Mouse (Mus musculus): ENCODE measurements around the gene Fstl4. TPM values are rescaled to one million over a fixed set of nuclear protein-coding genes. Genes with fewer than 3 reads are reported as not detected.
"Not testable (repeated sequence)": the region's sequence is repeated elsewhere in the genome, so short reads cannot be mapped to it uniquely, and the experiment has no call there.

The Fstl4 gene
- total RNA-seq, 1 experiment from 2014 or later, result not detected

DNA sequence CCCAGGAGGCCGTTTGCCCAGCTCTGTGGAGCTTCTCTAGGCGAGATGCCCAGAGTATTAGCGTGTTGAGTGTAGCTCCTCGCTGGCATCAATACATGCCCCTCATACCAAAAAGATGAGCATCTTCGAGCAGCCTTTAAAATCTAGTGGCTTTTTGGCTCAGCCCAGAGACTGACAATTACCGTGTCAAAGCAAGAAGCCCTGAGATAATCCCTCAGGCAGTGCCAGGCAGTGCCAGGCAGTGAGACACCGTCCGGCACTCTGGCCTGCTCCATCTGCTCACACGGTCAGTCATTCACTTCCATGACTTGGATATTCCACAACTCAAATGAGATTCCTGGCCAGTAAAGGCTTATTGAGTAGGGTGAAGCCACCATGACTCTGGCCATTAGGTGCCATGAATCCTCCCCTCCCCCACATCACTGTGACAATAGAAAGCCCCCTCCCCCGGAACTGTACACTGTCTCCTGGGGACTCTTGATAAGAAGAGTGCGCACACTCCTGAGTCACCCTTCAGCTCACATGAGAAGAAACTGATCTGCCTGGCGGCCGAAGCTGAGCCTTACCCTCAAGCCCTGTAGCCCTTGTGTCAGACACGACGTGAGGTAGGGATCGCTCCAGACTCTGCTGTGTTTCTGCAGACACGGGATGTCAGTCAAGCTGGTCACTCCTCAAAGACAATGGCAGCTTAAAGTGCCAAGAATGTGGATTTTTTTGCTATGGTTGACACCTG lies 293.6 kb downstream of the Fstl4 start:
- ATAC-seq (replicated peaks; ENCODE audit: insufficient number of reproducible peaks, low FRiP score, low TSS enrichment, poor library complexity, severe bottlenecking), result no peak

DNA sequence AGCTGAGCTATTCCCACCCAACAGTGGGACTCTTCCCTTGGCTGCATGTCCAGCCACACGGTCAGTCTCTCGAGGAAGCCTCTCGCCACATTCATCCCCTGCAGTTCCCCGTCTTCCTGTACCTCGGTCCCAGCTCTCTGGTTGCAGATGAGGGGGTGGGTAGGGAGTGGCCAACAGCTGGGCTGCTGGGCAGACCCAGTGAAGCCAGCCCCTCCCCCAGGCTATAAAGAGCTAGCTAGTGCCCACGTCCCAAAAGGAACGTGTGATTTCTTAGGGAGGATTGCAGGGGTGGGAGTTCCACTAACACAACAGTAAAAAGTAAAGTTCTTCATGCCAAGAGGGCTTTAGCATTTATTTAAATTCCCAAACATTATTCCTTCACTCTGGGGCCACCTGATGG lies 294.1 kb downstream of the Fstl4 start:
- no peak for ATAC-seq (replicated peaks; ENCODE audit: insufficient number of reproducible peaks, low FRiP score, low TSS enrichment, poor library complexity, severe bottlenecking)

DNA sequence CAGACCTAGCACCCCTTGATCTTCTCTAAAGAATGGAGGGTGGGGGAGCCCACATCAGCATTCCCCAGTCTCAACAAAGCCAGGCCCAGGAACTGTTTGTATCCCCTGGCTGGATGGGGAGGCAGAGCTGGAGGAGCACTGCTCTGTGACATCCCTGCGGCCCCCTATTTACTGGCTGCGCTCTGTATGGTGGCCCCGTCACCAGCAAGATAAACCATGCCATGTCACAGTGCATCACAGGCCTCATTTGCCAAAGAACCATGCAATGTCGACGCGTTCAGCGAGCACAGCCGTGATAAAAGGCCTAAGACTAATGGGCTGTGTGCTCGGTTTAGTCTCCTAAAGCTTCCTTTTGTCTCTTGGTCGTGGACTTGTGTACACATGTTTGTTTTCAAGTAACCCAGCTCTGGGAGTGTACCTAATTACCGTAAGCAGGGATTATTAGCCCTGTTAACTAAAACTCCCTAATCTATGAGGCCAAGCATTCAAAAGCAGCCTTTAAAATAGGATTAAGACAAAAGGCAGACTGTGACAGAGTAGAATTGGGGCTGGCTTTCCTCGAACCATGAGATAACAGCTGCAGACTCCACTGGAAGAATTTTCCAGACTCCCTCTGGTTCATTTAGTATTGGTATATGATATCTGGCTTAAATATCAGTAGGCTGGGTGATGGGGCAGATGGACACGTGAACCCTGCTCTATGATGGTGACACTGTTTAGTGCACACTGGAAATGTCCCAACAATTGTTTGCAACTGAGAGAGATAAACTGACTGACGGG lies 303.5 kb downstream of the Fstl4 start:
- ATAC-seq (replicated peaks; ENCODE audit: insufficient number of reproducible peaks, low FRiP score, low TSS enrichment, poor library complexity, severe bottlenecking), result no peak

DNA sequence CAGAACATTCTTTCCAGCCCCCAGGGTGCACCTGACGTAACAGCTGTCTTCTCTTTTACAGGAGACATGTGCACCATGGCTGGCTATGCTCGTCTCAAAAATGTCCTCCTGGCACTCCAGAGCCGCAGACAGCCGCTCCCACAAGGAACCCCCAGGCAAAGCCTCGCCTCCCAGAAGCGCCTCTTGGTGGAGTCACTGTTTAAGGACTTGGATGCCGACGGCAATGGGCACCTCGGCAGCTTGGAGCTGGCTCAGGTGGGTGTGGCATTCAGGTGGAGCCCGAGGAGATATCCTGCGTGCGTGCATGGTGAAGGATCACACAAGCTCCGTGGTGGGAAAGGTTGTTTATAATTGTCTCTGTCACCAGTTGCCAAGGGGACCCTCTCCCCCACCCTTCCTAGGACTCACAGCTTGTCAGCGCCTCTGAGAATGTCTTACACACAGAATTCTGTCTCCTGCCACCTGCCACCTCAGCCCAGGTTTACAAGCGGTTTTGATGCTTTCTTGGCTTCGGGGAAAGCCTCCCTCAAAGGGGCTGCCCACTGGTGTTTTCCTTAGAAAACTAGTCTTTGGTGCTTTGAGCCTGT lies 304.1 kb downstream of the Fstl4 start:
- ATAC-seq (replicated peaks; ENCODE audit: insufficient number of reproducible peaks, low FRiP score, low TSS enrichment, poor library complexity, severe bottlenecking), result no peak

DNA sequence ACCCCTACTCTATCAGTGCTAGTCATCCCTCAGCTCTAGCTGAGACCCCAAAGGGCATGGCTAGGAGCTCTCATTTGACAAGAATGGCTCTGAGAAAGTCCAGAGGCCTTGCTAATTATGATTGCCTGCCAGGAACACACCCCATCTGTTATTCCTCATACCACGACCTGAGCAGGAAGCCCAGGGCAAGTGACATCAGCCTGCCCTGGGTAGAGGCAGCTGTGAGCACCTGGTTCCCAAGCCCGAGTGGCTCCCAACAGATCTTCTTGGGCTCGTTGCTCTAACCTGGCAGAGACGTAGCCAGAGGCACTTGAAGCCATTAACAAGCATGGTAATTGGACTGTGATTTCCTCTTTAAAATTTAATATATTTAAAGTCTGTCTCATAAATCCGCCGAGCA lies 305.3 kb downstream of the Fstl4 start:
- ATAC-seq (replicated peaks; ENCODE audit: insufficient number of reproducible peaks, low FRiP score, low TSS enrichment, poor library complexity, severe bottlenecking), result no peak

DNA sequence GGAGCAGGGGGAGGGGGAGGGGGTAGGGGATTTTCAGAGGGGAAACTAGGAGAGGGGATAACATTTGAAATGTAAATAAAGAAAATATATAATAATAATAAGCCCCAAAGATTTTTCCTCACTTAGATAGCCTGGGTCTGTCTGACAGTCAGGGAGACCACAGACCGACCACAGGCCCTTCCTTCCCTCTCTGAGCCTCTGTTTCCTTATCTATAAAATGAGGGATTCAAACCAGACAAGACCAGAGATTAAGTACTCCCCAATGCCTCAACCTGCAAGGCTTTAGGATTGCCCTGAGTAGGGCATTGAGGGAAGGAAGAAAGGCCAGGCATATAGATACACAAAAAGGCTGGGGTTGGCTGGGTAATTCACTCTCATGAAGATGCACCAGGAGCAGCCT lies 307.2 kb downstream of the Fstl4 start:
- ATAC-seq (replicated peaks; ENCODE audit: insufficient number of reproducible peaks, low FRiP score, low TSS enrichment, poor library complexity, severe bottlenecking), result no peak

DNA sequence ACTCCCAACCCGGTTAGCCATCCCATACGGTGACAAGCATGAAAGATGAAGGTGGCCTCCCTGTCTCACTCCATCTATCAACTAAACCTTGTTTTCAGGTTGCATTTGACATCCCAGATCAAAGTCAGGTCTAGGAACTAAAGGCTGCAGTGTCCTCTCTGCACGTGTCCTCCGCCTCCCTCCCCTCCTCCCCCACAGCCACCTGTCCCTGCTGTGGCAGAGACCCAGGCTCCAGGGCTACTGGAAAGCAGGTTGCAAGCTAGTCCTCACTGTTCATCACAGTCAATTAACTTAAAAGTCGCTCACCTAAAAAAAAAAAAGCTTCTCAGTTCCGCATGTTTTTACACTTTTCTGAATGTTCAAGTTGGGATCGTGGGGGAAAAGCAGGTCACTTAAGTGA lies 313.2 kb downstream of the Fstl4 start:
- ATAC-seq (replicated peaks; ENCODE audit: insufficient number of reproducible peaks, low FRiP score, low TSS enrichment, poor library complexity, severe bottlenecking), result no peak

DNA sequence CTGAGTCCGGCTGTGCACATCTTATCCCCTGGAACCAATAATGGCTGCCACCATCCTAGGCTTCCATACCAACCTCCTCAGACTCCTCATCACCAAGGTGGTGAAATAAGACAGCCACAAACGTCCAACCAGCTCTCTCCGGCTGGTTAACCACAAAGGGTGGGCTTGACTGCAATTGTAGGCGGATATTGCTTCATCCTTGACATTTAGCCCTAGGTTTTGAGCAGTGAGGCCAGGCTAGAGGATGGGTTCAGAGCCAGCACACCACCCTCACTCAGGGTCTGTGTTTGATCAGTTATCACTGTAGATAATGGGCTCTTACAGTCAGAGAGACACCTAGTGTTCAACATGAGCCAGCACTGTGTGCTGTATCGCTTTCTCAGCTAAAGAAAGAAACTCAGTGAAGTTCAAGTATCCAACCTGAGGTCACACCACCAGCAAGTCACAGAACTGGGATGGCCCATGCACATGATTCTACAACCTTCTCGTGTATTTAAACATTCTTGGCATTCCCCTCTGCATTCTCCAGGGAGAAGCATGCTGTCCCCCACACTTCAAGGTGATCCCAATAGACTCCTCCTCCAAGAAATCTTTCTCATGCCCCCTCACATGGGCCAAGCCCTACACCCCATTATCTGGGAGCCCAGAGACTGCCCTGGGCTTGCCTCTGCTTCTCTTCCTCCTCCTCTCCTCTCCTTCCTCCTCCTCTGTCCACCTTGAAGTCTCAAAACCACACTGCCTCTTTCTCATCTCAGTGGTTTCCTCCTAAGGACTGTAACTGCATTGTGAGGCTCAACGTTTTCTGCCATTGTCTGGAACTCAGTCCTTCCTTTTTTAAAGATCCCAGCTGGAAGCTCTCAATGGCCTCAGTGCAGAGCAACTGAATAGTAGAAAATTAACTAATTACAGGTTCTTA lies 314.2 kb downstream of the Fstl4 start:
- ATAC-seq (replicated peaks; ENCODE audit: insufficient number of reproducible peaks, low FRiP score, low TSS enrichment, poor library complexity, severe bottlenecking), result no peak

DNA sequence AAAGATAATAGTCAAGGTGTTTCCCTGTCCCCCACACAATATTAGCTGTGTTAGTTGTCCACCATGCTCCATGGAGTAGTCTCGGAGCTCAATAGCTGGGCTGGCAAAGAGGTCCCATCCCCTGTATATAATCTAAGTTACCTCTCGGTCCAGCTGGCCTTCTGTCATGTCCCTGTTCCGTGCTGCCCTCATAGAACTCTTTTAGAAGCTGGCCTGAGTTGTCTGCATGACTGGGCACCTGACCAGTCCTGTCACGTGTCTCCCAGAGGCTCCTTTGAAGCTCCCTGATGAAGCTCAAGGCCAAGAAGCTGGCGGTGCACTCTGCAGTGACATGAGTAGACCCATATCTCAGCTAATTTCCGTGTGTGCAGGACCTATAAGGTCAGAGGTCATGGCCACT lies 316.9 kb downstream of the Fstl4 start:
- ATAC-seq (replicated peaks; ENCODE audit: insufficient number of reproducible peaks, low FRiP score, low TSS enrichment, poor library complexity, severe bottlenecking), result no peak

DNA sequence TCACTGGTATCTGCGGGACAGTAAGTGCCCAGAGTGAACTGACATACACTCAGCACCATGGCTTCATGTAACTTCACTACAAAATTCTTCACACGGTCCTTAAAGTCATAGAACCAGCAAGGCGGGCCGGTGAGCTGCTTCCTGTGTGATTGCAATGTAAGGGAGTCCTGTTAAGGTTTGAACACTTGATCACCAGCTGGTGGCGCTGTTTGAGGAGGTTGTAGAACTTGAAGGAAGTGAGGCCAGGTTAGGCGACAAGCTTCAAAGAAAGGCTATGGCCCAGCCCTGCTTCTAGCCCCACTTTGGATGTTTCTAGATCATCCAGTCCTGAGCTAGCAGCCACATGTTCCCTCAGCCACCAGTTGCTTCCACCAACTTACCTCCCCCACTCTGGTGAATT lies 320.9 kb downstream of the Fstl4 start:
- no peak for ATAC-seq (replicated peaks; ENCODE audit: insufficient number of reproducible peaks, low FRiP score, low TSS enrichment, poor library complexity, severe bottlenecking)

DNA sequence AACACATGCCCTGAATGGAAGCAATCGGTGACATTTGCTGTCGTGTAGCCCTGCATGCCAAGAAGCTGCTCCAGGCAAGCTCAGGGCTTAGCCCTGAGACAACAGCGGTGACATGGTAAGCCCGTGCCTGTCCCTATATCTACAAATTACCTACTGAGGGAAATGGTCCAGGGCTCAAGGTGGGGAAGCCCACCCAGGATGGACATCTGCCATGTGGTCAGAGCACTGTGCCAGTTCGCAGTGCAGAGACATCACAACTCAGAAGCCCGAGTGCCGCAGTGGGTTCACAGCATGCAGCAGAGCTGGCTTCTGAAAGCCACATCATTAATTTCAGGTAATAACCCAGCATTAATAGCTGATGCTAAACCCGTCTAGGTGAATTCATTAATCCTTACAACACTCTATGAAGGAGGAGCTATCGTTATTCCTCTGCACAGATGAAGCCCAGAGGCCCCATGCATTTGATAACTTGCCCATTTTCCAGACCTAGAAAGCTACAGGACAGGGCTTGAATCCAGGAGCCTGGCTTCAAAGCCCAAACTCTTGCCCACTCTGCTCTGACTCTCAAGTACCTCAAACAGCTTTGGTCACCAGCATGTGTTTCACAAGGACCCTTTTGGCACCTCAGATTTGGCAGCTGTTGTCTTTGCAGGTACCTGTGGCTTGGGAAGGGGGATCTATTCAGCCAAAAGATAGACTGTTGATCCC lies 321.6 kb downstream of the Fstl4 start:
- ATAC-seq (replicated peaks; ENCODE audit: insufficient number of reproducible peaks, low FRiP score, low TSS enrichment, poor library complexity, severe bottlenecking), result no peak

DNA sequence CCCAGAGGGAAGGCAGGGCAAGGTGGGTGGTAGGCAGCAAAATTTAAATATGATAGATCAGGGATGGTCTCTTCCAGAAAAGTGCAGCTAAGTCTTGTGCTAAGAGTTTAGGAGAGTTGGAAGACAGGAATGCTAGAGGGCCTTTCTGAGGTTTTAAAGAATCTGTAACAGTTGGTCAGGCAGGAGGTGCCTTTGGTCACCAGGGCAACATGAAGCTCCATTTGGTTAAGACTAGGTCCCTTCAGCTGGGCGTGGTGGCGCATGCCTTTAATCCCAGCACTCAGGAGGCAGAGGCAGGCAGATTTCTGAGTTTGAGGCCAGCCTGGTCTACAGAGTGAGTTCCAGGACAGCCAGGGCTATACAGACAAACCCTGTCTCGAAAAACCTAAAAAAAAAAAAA lies 323.5 kb downstream of the Fstl4 start:
- ATAC-seq (replicated peaks; ENCODE audit: insufficient number of reproducible peaks, low FRiP score, low TSS enrichment, poor library complexity, severe bottlenecking), result not testable (repeated sequence)

DNA sequence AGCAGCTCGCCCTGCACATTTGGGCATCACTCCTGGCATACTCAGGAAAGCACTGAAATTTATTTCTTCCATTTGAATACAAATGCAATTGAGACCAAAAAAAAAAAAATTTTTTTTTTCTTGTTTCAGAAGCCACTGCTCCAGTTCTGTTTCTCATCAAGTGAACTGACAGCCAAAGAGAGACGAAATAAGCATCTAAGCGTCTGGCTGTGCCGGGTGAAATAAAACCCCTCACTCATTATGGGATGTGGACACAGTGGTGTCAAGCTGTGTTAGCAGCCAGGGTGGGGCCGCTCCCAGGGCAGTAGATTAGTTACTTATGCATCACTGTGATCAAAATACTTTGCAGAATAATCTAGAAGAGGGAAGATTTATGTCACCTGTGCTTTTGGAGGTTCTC lies 327.2 kb downstream of the Fstl4 start:
- no peak for ATAC-seq (replicated peaks; ENCODE audit: insufficient number of reproducible peaks, low FRiP score, low TSS enrichment, poor library complexity, severe bottlenecking)

DNA sequence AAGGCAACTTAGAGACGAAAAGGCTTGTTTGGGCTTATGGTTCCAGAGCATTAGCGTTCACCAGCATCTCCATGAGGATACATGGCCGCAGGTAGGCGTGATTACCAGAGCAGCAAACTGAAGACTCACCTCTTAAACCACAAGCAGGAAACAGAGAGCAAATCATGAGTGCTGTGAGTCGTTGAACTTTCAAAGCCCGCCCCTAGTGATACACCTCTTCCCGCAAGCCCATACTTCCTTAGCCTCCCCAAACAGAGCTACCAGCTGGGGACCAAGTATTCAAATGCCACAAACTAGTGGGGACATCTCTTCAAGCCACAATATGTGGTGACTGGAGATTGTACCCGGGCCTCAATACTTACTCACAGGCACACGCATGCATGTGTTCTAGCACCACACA lies 332.4 kb downstream of the Fstl4 start:
- no peak for ATAC-seq (replicated peaks; ENCODE audit: insufficient number of reproducible peaks, low FRiP score, low TSS enrichment, poor library complexity, severe bottlenecking)

DNA sequence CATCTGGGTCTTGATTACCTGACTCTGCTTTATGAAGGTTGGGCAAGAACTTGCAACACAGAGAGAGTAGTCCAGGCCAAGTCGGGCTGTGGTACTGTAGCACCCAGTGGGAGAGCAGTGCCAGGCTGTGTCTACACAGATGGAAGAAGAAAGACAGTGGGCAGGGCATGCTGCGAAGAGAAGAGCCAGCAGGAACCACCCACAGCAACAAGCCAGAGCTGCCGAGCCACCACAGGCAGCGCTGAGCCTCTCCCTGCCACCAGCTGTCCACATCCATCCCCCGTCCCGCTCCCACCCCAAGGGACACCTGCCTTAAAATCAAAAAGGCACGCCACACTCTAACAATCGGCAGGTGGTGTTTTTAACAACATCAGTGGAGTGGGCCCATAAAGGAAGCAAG lies 332.9 kb downstream of the Fstl4 start:
- no peak for ATAC-seq (replicated peaks; ENCODE audit: insufficient number of reproducible peaks, low FRiP score, low TSS enrichment, poor library complexity, severe bottlenecking)

DNA sequence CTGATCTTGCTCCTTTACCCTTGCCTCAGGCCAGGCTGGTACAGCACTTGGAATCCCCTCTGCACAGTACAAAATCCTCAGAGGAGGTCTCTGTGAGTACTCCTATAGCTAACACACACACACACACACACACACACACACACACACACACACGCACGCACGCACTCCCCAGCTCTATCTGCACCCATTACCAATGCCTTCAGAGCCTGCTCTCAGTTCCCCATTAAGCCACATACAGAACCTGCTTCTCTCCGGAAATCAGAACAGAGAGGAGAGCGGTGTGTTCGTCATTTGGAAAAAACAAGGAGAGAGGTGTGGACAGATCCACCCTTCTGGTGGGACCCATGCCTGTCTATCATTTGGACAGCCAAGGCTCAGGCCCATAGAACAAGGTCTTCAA lies 333.4 kb downstream of the Fstl4 start:
- ATAC-seq (replicated peaks; ENCODE audit: insufficient number of reproducible peaks, low FRiP score, low TSS enrichment, poor library complexity, severe bottlenecking), result no peak

DNA sequence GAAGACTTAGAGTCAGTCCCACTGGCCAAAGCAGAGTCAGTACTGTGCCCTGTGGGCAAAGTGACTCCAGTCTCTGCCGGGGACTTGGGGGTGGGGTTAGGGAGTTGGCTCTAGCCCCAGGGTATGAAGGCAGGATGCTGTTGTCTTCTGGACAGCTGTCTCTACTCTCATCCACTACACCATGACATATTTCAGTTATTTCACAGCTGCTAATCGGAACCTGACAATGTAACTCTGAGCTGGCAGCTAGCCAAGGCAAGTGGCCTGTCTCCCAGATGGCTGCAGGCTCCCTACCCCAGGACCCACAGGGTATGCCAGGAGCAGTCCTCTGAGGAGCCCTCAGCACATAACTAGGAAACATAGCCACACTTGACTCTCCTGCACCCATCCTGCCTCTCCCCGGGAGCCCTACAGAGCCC lies 334.4 kb downstream of the Fstl4 start:
- ATAC-seq (replicated peaks; ENCODE audit: insufficient number of reproducible peaks, low FRiP score, low TSS enrichment, poor library complexity, severe bottlenecking), result no peak

DNA sequence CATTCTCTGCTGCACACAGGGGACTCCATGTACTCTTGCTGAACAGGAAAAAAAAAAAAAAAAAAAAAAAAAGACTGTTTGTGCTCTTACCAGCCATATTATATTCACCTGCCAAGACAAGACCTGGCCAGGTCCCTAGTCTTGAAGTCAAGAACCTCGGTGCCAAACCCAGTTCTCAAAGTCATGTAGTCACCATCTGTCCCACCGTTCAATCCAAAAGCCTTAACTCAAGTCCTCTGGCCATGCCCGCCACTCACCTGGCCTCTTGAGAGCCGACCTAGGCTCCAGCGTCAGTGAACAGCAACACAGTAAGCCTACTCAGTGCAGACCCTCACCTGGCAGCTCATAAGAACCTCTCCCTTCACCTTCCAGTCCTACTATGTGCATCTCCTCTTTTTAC lies 334.9 kb downstream of the Fstl4 start:
- ATAC-seq (replicated peaks; ENCODE audit: insufficient number of reproducible peaks, low FRiP score, low TSS enrichment, poor library complexity, severe bottlenecking), result no peak

Measured in monocyte, adult 5-6 weeks (primary cell).